Mouse (Mus musculus): ENCODE data around the gene Gngt1. TPM values are rescaled to one million over a fixed set of nuclear protein-coding genes. Genes with fewer than 3 reads are reported as not detected.

The Gngt1 gene
- polyA plus RNA-seq, 1 experiment from 2014 or later = not detected

Other genes with a start within 250 kb of the Gngt1 start
- 0.45 and 0.57 TPM in 2 replicates for gene Calcr, start 229.1 kb upstream of the Gngt1 start, polyA plus RNA-seq (2014; fragmentation: Nextera tagmentation; extraction: Ambion mirVana)
- gene Tfpi2, start 4.9 kb upstream of the Gngt1 start, polyA plus RNA-seq (2014; fragmentation: Nextera tagmentation; extraction: Ambion mirVana) = 0.83 and 2.1 TPM in 2 replicates
- gene Gng11, start 10.1 kb downstream of the Gngt1 start, polyA plus RNA-seq (2014; fragmentation: Nextera tagmentation; extraction: Ambion mirVana) = 71.7 and 96.9 TPM in 2 replicates
- gene Bet1, start 93.2 kb downstream of the Gngt1 start, polyA plus RNA-seq (2014; fragmentation: Nextera tagmentation; extraction: Ambion mirVana) = 72.7 and 87.0 TPM in 2 replicates